Mouse (Mus musculus) intestine, embryonic 15.5 days (tissue): ENCODE data around the gene Dnah17. TPM values are rescaled to one million over a fixed set of nuclear protein-coding genes. Genes with fewer than 3 reads are reported as not detected.

Experiments
- ATAC-seq: fragments of 200-750 bp; cut with Nextera tagmentation; 2 replicates; pipeline ENCODE4 v1.8.0; 2017; ENCODE audit warnings: moderate TSS enrichment, moderate library complexity
- H3K27ac ChIP-seq: fragments of 300-500 bp; sonication (generic); 2 replicates; pipeline ENCODE4 v1.5.1; 2015; ENCODE audit warnings: mild to moderate bottlenecking, inconsistent platforms
- H3K27me3 ChIP-seq: fragments of 300-500 bp; sonication (generic); replicated peaks from 2 replicates; pipeline ENCODE4 v1.6.1; 2015; ENCODE audit warnings: inconsistent platforms
- H3K36me3 ChIP-seq: fragments of 300-500 bp; sonication (generic); 2 replicates; pipeline ENCODE4 v1.6.1; 2015; ENCODE audit warnings: inconsistent platforms
- H3K4me1 ChIP-seq: fragments of 300-500 bp; sonication (generic); replicated peaks from 2 replicates; pipeline ENCODE4 v1.6.1; 2015; ENCODE audit warnings: inconsistent platforms
- H3K4me2 ChIP-seq: fragments of 300-500 bp; sonication (generic); replicated peaks from 2 replicates; pipeline ENCODE4 v1.6.1; 2015; ENCODE audit warnings: mild to moderate bottlenecking, inconsistent platforms
- H3K4me3 ChIP-seq: fragments of 300-500 bp; sonication (generic); replicated peaks from 2 replicates; pipeline ENCODE4 v1.5.1; 2015; ENCODE audit warnings: inconsistent platforms
- H3K9ac ChIP-seq: fragments of 300-500 bp; sonication (generic); 2 replicates; pipeline ENCODE4 v1.6.1; 2015; ENCODE audit warnings: inconsistent platforms
- H3K9me3 ChIP-seq: fragments of 300-500 bp; sonication (generic); 2 replicates; pipeline ENCODE4 v1.6.1; 2016; ENCODE audit warnings: inconsistent platforms
- WGBS: fragments of 180-500 bp; shearing (Covaris S2); methylation state at CpG from one replicate; pipeline ENCODE4 v1.1.7; 2015; 5-methylcytosine and 5-hydroxymethylcytosine counted together
- polyA plus RNA-seq: library from polyadenylated mRNA; unstranded; fragments of >200 nt; fragmentation: Nextera tagmentation; extraction: Ambion mirVana; gene quantifications from 2 replicates; pipeline ENCODE4 v1.2.1, GENCODE M21; 2015

Gene Dnah17
- polyA plus RNA-seq, 1 experiment from 2014 or later = 0.08 TPM

- ATAC-seq = no peak
These were observed 87.6 kb downstream of the Dnah17 start for GRCm38 (mm10) chr11:118042791-118043190.

GRCm38 (mm10) chr11:118035068-118035467 is 95.4 kb downstream of the Dnah17 start:
- H3K36me3 ChIP-seq = 0 out of 2 replicates have a peak, but pooled peaks cover 4% of the 10 kb centered on the region
- peak overlapping the region; percentile 33; the same call in 1 of the 2 replicates for H3K4me2 ChIP-seq
- no peaks in the 10 kb centered on the region for H3K27me3 ChIP-seq
- no peak overlapping the region for H3K4me3 ChIP-seq
- H3K9ac ChIP-seq = no peak overlapping the region
- no peaks in the 10 kb centered on the region for H3K9me3 ChIP-seq
- WGBS = 44% methylated on average over 9 of the region's 9 CpGs
- peaks cover 7% of the 10 kb centered on the region; the same call in 1 of the 2 replicates for H3K4me1 ChIP-seq
- peak; percentile 82 for ATAC-seq
- H3K27ac ChIP-seq = peak overlapping the region; percentile 56; the same call in 1 of the 2 replicates

More at GRCm38 (mm10) chr11:118042791-118043190, 87.6 kb downstream of the Dnah17 start:
- H3K27me3 ChIP-seq = no peaks in the 10 kb centered on the region
- H3K9me3 ChIP-seq = no peaks in the 10 kb centered on the region
- peaks cover 4% of the 10 kb centered on the region for H3K4me1 ChIP-seq
- H3K27ac ChIP-seq = no peak overlapping the region
- WGBS = 82% methylated on average over 9 of the region's 9 CpGs
- H3K4me3 ChIP-seq = no peak overlapping the region
- H3K4me2 ChIP-seq = no peak overlapping the region
- no peak overlapping the region for H3K9ac ChIP-seq
- no peaks in the 10 kb centered on the region for H3K36me3 ChIP-seq

- 0 out of 2 replicates have a peak overlapping the region, but pooled peaks have one; percentile 33 for H3K4me2 ChIP-seq
- peak; percentile 10; the same call in 1 of the 2 replicates for ATAC-seq
- peak overlapping the region; percentile 56; the same call in 1 of the 2 replicates for H3K27ac ChIP-seq
- H3K36me3 ChIP-seq = 0 out of 2 replicates have a peak, but pooled peaks cover 4% of the 10 kb centered on the region
- H3K9ac ChIP-seq = no peak overlapping the region
- H3K4me1 ChIP-seq = peaks cover 7% of the 10 kb centered on the region; the same call in 1 of the 2 replicates
- no peak overlapping the region for H3K4me3 ChIP-seq
- no peaks in the 10 kb centered on the region for H3K27me3 ChIP-seq
- WGBS = 70% methylated on average over 13 of the region's 13 CpGs
- H3K9me3 ChIP-seq = no peaks in the 10 kb centered on the region
These were observed 96.0 kb downstream of the Dnah17 start for GRCm38 (mm10) chr11:118034395-118034794.

GRCm38 (mm10) chr11:118031134-118031533 is 99.3 kb downstream of the Dnah17 start:
- Histone ChIP-seq H3K4me2 (no peak overlapping the region), H3K9ac (no peak overlapping the region), H3K4me3 (no peak overlapping the region), H3K36me3 (peaks cover 4% of the 10 kb centered on the region; the same call in 1 of the 2 replicates), H3K9me3 (no peaks in the 10 kb centered on the region), H3K27me3 (no peaks in the 10 kb centered on the region), H3K27ac (no peak overlapping the region), H3K4me1 (peaks cover 7% of the 10 kb centered on the region; the same call in 1 of the 2 replicates)
- no peak for ATAC-seq
- WGBS = 74% methylated on average over 9 of the region's 9 CpGs

- no peak overlapping the region for H3K27ac ChIP-seq
- 91% methylated on average over 6 of the region's 6 CpGs for WGBS
- H3K4me1 ChIP-seq = no peaks in the 10 kb centered on the region
- no peak for ATAC-seq
- no peaks in the 10 kb centered on the region for H3K9me3 ChIP-seq
- no peak overlapping the region for H3K4me3 ChIP-seq
- H3K27me3 ChIP-seq = no peaks in the 10 kb centered on the region
- H3K36me3 ChIP-seq = peaks cover 10% of the 10 kb centered on the region
- no peak overlapping the region for H3K4me2 ChIP-seq
- no peak overlapping the region for H3K9ac ChIP-seq
These were observed 101.3 kb downstream of the Dnah17 start for GRCm38 (mm10) chr11:118029170-118029569.

GRCm38 (mm10) chr11:118024111-118024510 is 106.3 kb downstream of the Dnah17 start:
- peaks cover 30% of the 10 kb centered on the region for H3K36me3 ChIP-seq
- no peaks in the 10 kb centered on the region for H3K27me3 ChIP-seq
- ATAC-seq = no peak
- H3K9ac ChIP-seq = no peak overlapping the region
- no peak overlapping the region for H3K4me3 ChIP-seq
- H3K9me3 ChIP-seq = no peaks in the 10 kb centered on the region
- no peaks in the 10 kb centered on the region for H3K4me1 ChIP-seq
- 61% methylated on average over 2 of the region's 2 CpGs for WGBS
- no peak overlapping the region for H3K27ac ChIP-seq
- H3K4me2 ChIP-seq = no peak overlapping the region

GRCm38 (mm10) chr11:118023475-118023874 is 107.0 kb downstream of the Dnah17 start:
- Histone ChIP-seq H3K9ac (no peak overlapping the region), H3K27me3 (no peaks in the 10 kb centered on the region), H3K36me3 (peaks cover 30% of the 10 kb centered on the region), H3K4me1 (no peaks in the 10 kb centered on the region), H3K9me3 (no peaks in the 10 kb centered on the region), H3K4me3 (no peak overlapping the region), H3K27ac (no peak overlapping the region), H3K4me2 (no peak overlapping the region)
- ATAC-seq = no peak
- 89% methylated on average over 7 of the region's 7 CpGs for WGBS

GRCm38 (mm10) chr11:118021806-118022205 is 108.6 kb downstream of the Dnah17 start:
- no peaks in the 10 kb centered on the region for H3K27me3 ChIP-seq
- no peak overlapping the region for H3K4me3 ChIP-seq
- no peak overlapping the region for H3K27ac ChIP-seq
- H3K4me1 ChIP-seq = no peaks in the 10 kb centered on the region
- H3K36me3 ChIP-seq = peaks cover 30% of the 10 kb centered on the region
- peak; percentile 59; the same call in 1 of the 2 replicates for ATAC-seq
- H3K9me3 ChIP-seq = no peaks in the 10 kb centered on the region
- H3K9ac ChIP-seq = no peak overlapping the region
- no peak overlapping the region for H3K4me2 ChIP-seq
- WGBS = 67% methylated on average over 1 of the region's 1 CpGs

GRCm38 (mm10) chr11:118018328-118018727 is 112.1 kb downstream of the Dnah17 start:
- Histone ChIP-seq H3K4me1 (peaks cover 4% of the 10 kb centered on the region; the same call in 1 of the 2 replicates), H3K4me2 (no peak overlapping the region), H3K36me3 (peaks cover 20% of the 10 kb centered on the region), H3K9ac (no peak overlapping the region), H3K9me3 (no peaks in the 10 kb centered on the region), H3K4me3 (no peak overlapping the region), H3K27me3 (no peaks in the 10 kb centered on the region), H3K27ac (no peak overlapping the region)
- ATAC-seq = no peak
- WGBS = 94% methylated on average over 4 of the region's 4 CpGs

- Histone ChIP-seq H3K9ac (no peak overlapping the region), H3K4me1 (peaks cover 30% of the 10 kb centered on the region), H3K27ac (no peak overlapping the region), H3K4me2 (no peak overlapping the region), H3K4me3 (no peak overlapping the region), H3K9me3 (no peaks in the 10 kb centered on the region), H3K36me3 (peaks cover 13% of the 10 kb centered on the region), H3K27me3 (no peaks in the 10 kb centered on the region)
- no peak for ATAC-seq
- 94% methylated on average over 8 of the region's 8 CpGs for WGBS
These were observed 114.9 kb downstream of the Dnah17 start for GRCm38 (mm10) chr11:118015381-118016145.

- no peak for ATAC-seq
- no peak overlapping the region for H3K9ac ChIP-seq
- no peak overlapping the region for H3K4me2 ChIP-seq
- H3K4me3 ChIP-seq = no peak overlapping the region
- H3K4me1 ChIP-seq = peaks cover 40% of the 10 kb centered on the region
- no peaks in the 10 kb centered on the region for H3K9me3 ChIP-seq
- peaks cover 6% of the 10 kb centered on the region; the same call in 1 of the 2 replicates for H3K36me3 ChIP-seq
- no peak overlapping the region for H3K27ac ChIP-seq
- no peaks in the 10 kb centered on the region for H3K27me3 ChIP-seq
- 78% methylated on average over 12 of the region's 12 CpGs for WGBS
These were observed 115.9 kb downstream of the Dnah17 start for GRCm38 (mm10) chr11:118014391-118014995.

- no peak overlapping the region for H3K9ac ChIP-seq
- no peaks in the 10 kb centered on the region for H3K9me3 ChIP-seq
- H3K4me2 ChIP-seq = no peak overlapping the region
- H3K27ac ChIP-seq = no peak overlapping the region
- peaks cover 51% of the 10 kb centered on the region for H3K4me1 ChIP-seq
- H3K4me3 ChIP-seq = no peak overlapping the region
- H3K36me3 ChIP-seq = 0 out of 2 replicates have a peak, but pooled peaks cover 3% of the 10 kb centered on the region
- ATAC-seq = no peak
- H3K27me3 ChIP-seq = no peaks in the 10 kb centered on the region
- WGBS = 61% methylated on average over 2 of the region's 2 CpGs
These were observed 117.1 kb downstream of the Dnah17 start for GRCm38 (mm10) chr11:118013339-118013738.
